Mouse (Mus musculus): ENCODE measurements around the gene Ccdc159.

DNA sequence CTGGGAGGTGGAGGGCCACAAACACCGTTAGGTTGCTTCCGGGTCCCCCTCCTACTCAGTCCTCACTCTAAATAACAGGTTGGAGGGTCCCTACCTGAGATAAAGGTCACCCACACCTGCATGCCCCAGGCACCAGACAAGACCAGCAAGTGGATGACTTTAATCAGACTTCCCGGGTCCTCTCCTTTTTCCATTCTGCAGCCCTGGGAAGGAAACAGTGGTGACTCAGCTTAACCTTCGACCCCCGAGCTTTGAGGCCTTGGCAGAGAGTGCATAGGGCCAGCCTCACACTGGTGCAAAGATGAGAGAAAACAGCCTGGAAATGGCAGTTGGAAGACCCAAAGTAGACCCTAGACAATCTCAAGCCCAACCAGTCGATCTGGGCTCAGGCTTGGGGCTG lies 1.1 kb upstream of the Ccdc159 start:
- TF ChIP-seq POLR2A (IDR thresholded peaks at IDR 0.05; ENCODE audit: borderline replicate concordance, insufficient read depth, low read length), result no peak
- no peak for TF ChIP-seq CTCF (IDR thresholded peaks at IDR 0.05; ENCODE audit: borderline replicate concordance, insufficient read depth, low read depth, low read length)
